Mouse (Mus musculus) hindbrain, embryonic 16.5 days (tissue): ENCODE results near the gene Dgki. TPM values are rescaled to one million over a fixed set of nuclear protein-coding genes. Genes with fewer than 3 reads are reported as not detected.

ENCODE experiments used
- ATAC-seq: fragments of 200-750 bp; cut with Nextera tagmentation; 2 replicates; pipeline ENCODE4 v1.8.0; 2017; ENCODE audit warnings: moderate TSS enrichment, moderate library complexity
- H3K27ac ChIP-seq: fragments of 300-500 bp; sonication (generic); 2 replicates; pipeline ENCODE4 v1.5.1; 2014; ENCODE audit warnings: low read depth, mild to moderate bottlenecking, control low read depth, low read length, moderate library complexity
- H3K27me3 ChIP-seq: fragments of 300-500 bp; sonication (generic); replicated peaks from 2 replicates; pipeline ENCODE4 v1.6.1; 2014; ENCODE audit warnings: low read length; ENCODE audit not compliant: control insufficient read depth, insufficient read depth
- H3K36me3 ChIP-seq: fragments of 300-500 bp; sonication (generic); 2 replicates; pipeline ENCODE4 v1.6.1; 2014; ENCODE audit warnings: mild to moderate bottlenecking, low read length, moderate library complexity, mixed read lengths; ENCODE audit not compliant: control insufficient read depth, insufficient read depth
- H3K4me1 ChIP-seq: fragments of 300-500 bp; sonication (generic); 2 replicates; pipeline ENCODE4 v1.6.1; 2014; ENCODE audit warnings: low read depth, low read length; ENCODE audit not compliant: control insufficient read depth, insufficient read depth
- H3K4me2 ChIP-seq: fragments of 300-500 bp; sonication (generic); 2 replicates; pipeline ENCODE4 v1.6.1; 2014; ENCODE audit warnings: mild to moderate bottlenecking, low read length, control low read depth, moderate library complexity
- H3K4me3 ChIP-seq: fragments of 300-500 bp; sonication (generic); 2 replicates; pipeline ENCODE4 v1.5.1; 2014; ENCODE audit warnings: mild to moderate bottlenecking, low read length, control low read depth, moderate library complexity
- H3K9ac ChIP-seq: fragments of 300-500 bp; sonication (generic); 2 replicates; pipeline ENCODE4 v1.6.1; 2014; ENCODE audit warnings: low read depth, mild to moderate bottlenecking, control low read depth, low read length, moderate library complexity
- H3K9me3 ChIP-seq: fragments of 300-500 bp; sonication (generic); 2 replicates; pipeline ENCODE4 v1.6.1; 2014; ENCODE audit warnings: mild to moderate bottlenecking, low read length, moderate library complexity; ENCODE audit not compliant: control insufficient read depth
- WGBS: fragments of 180-500 bp; shearing (Covaris S2); extraction: QIAGEN DNeasy Blood & Tissue Kit; methylation state at CpG from one replicate; pipeline ENCODE4 v1.1.7; 2014; 5-methylcytosine and 5-hydroxymethylcytosine counted together
- polyA plus RNA-seq: library from polyadenylated mRNA; unstranded; fragments of >200 nt; fragmentation: Nextera tagmentation; extraction: Ambion mirVana; gene quantifications from 2 replicates; pipeline ENCODE4 v1.2.1, GENCODE M21; 2015

Gene Dgki
- polyA plus RNA-seq, 1 experiment from 2014 or later, result 6.0 TPM

- WGBS, result 88% methylated on average over 10 of the region's 10 CpGs
- ATAC-seq, result no peak
Observed at GRCm38 (mm10) chr6:37261236-37261852, 38.6 kb downstream of the Dgki start.

GRCm38 (mm10) chr6:37258662-37259061 lies 41.3 kb downstream of the Dgki start:
- Histone ChIP-seq H3K27me3 (no peaks in the 10 kb centered on the region), H3K9me3 (no peaks in the 10 kb centered on the region), H3K36me3 (no peaks in the 10 kb centered on the region), H3K4me3 (no peak overlapping the region), H3K4me1 (no peaks in the 10 kb centered on the region), H3K4me2 (no peak overlapping the region), H3K27ac (no peak overlapping the region), H3K9ac (no peak overlapping the region)
- ATAC-seq, result no peak
- WGBS, result 91% methylated on average over 7 of the region's 7 CpGs

More at GRCm38 (mm10) chr6:37261236-37261852, 38.6 kb downstream of the Dgki start:
- Histone ChIP-seq H3K27ac (no peak overlapping the region), H3K27me3 (no peaks in the 10 kb centered on the region), H3K4me2 (no peak overlapping the region), H3K4me3 (no peak overlapping the region), H3K4me1 (no peaks in the 10 kb centered on the region), H3K36me3 (0 out of 2 replicates have a peak, but pooled peaks cover 4% of the 10 kb centered on the region), H3K9me3 (no peaks in the 10 kb centered on the region), H3K9ac (no peak overlapping the region)

DNA sequence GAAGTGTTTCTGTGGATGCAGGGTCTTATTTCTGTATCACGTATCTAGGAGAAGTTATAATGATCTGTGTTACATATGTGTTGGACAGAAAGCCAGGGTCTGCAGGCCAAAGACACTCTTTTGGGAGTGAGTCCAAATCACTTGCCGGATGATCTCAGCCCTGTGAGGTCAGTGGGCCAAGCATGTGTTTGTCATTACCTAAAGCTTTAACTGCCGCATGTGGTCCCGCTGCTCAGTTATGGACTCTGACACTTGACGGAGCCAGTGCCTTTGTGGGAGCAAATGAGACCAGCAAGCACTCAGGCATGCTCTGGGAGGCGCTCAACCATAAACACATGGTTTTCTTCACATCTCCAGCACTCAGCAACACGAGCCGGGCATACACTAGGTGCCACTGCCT lies 45.8 kb downstream of the Dgki start:
- no peak overlapping the region for H3K4me3 ChIP-seq
- no peaks in the 10 kb centered on the region for H3K9me3 ChIP-seq
- H3K4me2 ChIP-seq, result no peak overlapping the region
- H3K4me1 ChIP-seq, result no peaks in the 10 kb centered on the region
- H3K27me3 ChIP-seq, result no peaks in the 10 kb centered on the region
- no peak overlapping the region for H3K9ac ChIP-seq
- H3K36me3 ChIP-seq, result no peaks in the 10 kb centered on the region
- WGBS, result 51% methylated on average over 8 of the region's 8 CpGs
- H3K27ac ChIP-seq, result no peak overlapping the region
- no peak for ATAC-seq

DNA sequence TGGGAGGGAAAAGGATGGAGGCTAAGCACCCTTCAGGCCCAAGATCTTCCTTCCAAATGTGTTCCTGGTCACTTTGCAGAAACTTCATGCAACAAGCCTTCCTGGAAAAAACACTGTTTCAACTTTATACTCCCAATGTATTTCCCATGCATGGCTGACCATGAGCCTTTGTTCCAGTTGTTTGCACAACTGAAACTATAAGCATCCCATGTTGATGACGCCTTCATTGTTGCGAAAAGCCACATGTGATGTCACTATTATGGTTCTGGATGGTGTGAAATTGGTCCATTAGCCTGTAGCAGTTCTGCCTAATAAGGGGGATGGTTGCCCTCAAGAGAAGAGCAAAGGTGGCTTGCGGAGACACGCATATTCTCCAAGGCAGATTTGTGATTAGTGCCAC lies 47.4 kb downstream of the Dgki start:
- no peak for ATAC-seq
- H3K27me3 ChIP-seq, result no peaks in the 10 kb centered on the region
- no peaks in the 10 kb centered on the region for H3K36me3 ChIP-seq
- H3K27ac ChIP-seq, result no peak overlapping the region
- no peak overlapping the region for H3K4me3 ChIP-seq
- WGBS, result 87% methylated on average over 4 of the region's 4 CpGs
- no peaks in the 10 kb centered on the region for H3K9me3 ChIP-seq
- H3K4me2 ChIP-seq, result no peak overlapping the region
- no peak overlapping the region for H3K9ac ChIP-seq
- no peaks in the 10 kb centered on the region for H3K4me1 ChIP-seq

DNA sequence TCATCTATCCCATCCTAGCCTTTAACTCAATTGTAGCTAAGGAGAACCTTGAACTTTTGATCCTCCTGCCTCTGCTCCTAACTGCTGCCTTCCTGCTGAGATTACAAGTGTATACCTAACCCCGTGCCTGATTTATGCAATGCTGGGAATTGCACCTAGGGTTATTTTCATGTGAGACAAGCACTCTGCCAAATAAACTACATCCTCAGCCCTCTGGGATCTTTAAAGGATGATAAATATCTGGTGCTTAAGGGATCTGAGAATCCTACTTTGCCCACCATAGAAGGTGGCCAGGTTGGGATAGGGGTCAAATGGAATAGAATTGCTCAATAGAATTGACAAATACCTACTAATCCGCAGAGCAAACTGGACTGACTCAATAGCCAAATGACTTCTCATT lies 49.3 kb downstream of the Dgki start:
- no peak overlapping the region for H3K4me3 ChIP-seq
- no peaks in the 10 kb centered on the region for H3K4me1 ChIP-seq
- 89% methylated on average over 2 of the region's 2 CpGs for WGBS
- no peaks in the 10 kb centered on the region for H3K36me3 ChIP-seq
- no peak for ATAC-seq
- no peak overlapping the region for H3K27ac ChIP-seq
- H3K9ac ChIP-seq, result no peak overlapping the region
- H3K27me3 ChIP-seq, result no peaks in the 10 kb centered on the region
- no peak overlapping the region for H3K4me2 ChIP-seq
- H3K9me3 ChIP-seq, result no peaks in the 10 kb centered on the region

GRCm38 (mm10) chr6:37245757-37246156 lies 54.2 kb downstream of the Dgki start:
- Histone ChIP-seq H3K4me2 (no peak overlapping the region), H3K9ac (no peak overlapping the region), H3K9me3 (no peaks in the 10 kb centered on the region), H3K4me3 (no peak overlapping the region), H3K27ac (no peak overlapping the region; the same call in 1 of the 2 replicates), H3K36me3 (no peaks in the 10 kb centered on the region), H3K4me1 (no peaks in the 10 kb centered on the region; the same call in 1 of the 2 replicates), H3K27me3 (no peaks in the 10 kb centered on the region)
- ATAC-seq, result no peak
- WGBS, result 67% methylated on average over 7 of the region's 7 CpGs

DNA sequence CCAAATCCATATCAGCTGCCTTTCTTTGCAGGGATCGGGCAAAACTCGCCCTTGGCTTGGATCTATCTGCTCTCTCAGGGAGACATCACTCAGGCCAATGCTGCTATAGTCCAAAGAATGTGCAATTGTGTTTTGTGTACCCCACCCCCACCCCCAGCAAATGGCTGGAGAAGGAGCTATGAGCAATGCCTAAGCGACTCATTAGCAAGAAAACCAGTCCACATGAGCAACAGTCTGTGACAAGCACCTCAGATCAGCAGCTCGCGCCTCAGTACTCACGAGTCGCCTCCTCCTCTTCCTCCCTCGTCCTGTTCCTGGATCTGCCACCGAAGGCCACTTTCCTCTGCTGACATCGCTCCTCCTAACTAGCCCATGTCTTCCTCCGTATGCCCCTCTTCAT lies 55.9 kb downstream of the Dgki start:
- WGBS, result 87% methylated on average over 11 of the region's 11 CpGs
- H3K27me3 ChIP-seq, result no peaks in the 10 kb centered on the region
- no peak overlapping the region for H3K27ac ChIP-seq
- no peak overlapping the region for H3K4me2 ChIP-seq
- no peak overlapping the region for H3K9ac ChIP-seq
- no peak overlapping the region for H3K4me3 ChIP-seq
- ATAC-seq, result no peak
- H3K36me3 ChIP-seq, result no peaks in the 10 kb centered on the region
- H3K9me3 ChIP-seq, result no peaks in the 10 kb centered on the region
- H3K4me1 ChIP-seq, result no peaks in the 10 kb centered on the region; the same call in 1 of the 2 replicates

- 51% methylated on average over 5 of the region's 5 CpGs for WGBS
- H3K4me2 ChIP-seq, result no peak overlapping the region
- no peak overlapping the region for H3K9ac ChIP-seq
- no peaks in the 10 kb centered on the region for H3K27me3 ChIP-seq
- no peaks in the 10 kb centered on the region for H3K9me3 ChIP-seq
- H3K4me1 ChIP-seq, result no peaks in the 10 kb centered on the region; the same call in 1 of the 2 replicates
- no peaks in the 10 kb centered on the region for H3K36me3 ChIP-seq
- peak; percentile 25; the same call in 1 of the 2 replicates for ATAC-seq
- no peak overlapping the region for H3K27ac ChIP-seq
- H3K4me3 ChIP-seq, result no peak overlapping the region
Observed at GRCm38 (mm10) chr6:37242769-37243121, 57.2 kb downstream of the Dgki start.

DNA sequence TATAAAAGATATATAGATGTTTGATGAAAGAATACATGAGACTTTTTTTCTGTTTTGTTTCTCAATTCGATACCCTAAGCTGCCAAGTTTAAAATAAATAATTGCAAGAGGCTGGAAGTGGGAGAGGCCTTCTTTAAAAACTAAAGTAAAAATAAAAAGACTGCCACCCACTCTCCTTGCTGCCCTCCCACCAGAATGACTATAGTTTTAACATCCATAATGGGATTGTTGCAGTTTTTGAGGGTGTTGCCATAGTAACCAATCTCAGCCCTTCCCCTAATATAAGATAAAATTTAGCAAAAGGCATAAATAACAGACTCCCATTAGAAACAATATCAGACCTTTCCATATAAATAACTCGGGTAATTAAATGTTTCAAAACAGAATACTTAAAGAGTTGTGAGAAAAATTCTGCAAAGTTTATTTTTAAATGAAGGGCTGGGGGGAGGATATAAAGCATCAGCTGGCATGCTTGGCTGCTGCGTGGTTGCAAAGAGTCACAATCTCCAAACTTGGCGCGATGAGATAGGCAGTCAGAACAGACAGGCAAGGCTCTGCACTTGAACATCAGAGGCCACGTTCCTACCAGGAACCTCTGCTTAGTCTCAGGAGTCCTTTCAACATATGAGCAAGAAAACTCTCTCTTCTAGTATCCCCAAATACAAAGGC lies 57.8 kb downstream of the Dgki start:
- no peak overlapping the region for H3K9ac ChIP-seq
- H3K4me3 ChIP-seq, result no peak overlapping the region
- 47% methylated on average over 6 of the region's 6 CpGs for WGBS
- H3K4me1 ChIP-seq, result no peaks in the 10 kb centered on the region; the same call in 1 of the 2 replicates
- H3K36me3 ChIP-seq, result no peaks in the 10 kb centered on the region
- H3K27ac ChIP-seq, result no peak overlapping the region
- H3K9me3 ChIP-seq, result no peaks in the 10 kb centered on the region
- ATAC-seq, result no peak
- no peaks in the 10 kb centered on the region for H3K27me3 ChIP-seq
- H3K4me2 ChIP-seq, result no peak overlapping the region
